Mouse (Mus musculus) monocyte, adult 2 months (primary cell): ENCODE measurements around the gene Lmbr1l.

Source experiments
- DNase-seq, 2 experiments: peaks; one replicate each; pipeline ENCODE4 v3.0.0; 2022; ENCODE audit warnings: low spot score in 2 of 2, low read depth in 1 of 2

The Lmbr1l gene

DNA sequence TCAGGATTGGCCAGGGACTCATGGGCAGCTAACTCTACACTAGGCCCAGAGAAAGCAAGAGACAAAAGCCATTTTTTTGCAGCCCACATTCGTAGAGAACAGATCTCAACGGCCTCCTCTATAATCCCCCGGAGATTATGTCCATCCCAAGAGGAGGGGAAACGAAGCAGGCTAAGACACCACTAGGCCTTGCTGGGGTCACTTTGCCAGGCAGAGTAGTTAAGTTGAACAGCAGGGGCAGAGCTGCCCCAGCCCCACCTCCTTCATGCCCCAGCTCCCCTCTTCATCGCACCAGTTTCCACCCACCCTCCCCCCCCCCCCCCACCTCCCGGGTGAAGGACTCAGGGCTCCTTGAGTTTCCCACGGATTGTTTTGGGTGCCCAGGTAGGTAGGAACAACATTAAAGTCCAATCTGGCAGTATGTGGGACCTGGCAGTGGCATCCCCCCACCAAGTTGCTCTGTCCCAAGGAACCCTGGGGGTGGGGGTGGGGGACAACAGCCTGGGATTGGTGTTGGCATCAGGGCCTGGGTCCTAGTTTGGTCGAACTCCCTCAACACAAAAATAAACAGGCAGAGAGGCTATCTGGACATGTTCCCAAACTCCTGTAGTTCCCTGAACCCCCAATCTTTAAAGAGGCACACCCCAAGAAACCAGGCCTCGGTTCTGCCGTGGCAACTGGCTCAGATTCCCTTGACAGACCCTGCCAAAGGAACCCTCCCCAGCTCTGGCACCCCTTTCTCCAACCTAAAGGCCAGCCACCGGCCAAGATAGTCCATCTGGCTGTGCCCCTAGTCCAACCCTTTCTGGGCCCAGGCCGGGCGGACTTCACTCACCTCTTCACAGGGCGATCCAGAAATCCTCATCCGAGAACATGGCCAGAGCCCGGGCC lies 47.6 kb downstream of the Lmbr1l start:
- no peak for DNase-seq

DNA sequence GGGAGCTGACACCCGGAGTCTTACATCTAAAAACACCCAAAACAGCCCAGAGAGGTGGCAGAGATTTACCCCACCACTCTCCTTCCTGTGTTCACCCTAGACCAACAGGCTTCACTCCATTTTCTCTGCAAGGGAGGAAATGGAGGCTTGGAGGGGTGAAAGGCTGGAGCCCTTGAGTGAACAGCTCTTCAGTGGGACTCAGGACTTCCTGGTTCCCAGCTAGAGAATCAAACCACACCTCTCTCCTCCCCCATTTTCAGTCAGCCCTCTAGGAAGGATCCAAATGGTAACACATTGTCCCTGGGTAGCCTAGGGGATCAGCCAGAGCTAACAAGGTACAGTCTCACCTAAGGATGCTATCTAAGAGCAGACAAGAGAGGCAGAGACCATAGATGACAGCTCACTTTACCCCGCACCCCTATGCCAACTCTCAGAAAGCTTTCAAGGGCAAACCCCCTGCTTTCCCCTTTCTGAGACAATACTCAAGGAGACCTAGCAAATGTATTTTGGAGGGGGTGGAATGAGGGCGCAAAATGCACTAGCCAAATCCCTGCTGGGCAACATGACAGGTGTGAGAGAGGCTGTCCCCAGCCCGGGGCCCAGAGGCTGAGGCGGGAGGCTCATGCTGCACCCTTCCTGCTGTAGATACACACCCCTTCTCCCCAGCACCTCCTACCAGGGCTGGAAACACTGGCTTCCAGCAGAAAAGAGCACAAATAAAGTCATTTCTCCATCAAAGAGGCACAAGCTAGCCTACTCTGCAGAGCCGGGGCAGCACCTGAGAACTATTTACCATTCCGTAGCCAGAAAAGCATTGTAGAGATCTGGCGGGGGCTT lies 48.5 kb downstream of the Lmbr1l start:
- no peak for DNase-seq

DNA sequence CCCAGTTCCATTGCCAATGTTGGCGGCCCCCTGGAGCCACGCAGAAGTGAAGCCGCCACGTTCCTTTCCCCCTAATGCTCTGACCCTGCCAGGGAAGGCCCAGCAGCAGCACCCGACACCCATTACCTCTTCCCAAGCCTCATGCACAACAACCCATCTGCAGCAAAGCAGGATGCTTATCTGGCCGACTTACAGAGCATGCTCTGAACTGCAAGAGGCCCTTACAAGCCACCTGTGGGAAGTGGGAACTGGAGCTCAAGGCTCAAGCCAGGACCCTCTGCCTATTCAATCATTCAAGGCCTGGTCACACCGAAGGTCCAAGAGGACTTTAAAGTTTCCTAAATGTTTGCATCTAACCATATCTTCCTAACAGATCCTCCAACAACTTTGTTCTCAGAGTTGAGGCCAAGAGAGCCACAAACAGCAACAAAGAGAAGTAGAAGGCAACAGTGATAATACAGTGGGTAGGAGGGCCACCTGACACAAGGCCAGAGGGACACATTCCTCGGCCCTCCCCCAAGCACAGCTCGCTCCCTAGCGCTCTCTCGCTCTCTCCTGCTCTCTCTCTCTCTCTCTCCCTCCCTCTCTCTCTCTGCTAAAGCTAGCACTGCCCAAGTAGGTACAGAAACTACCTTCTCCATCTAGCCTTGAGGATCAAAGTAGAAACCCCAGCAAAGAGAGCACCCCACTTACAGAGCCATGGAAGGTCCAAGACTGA lies 49.5 kb downstream of the Lmbr1l start:
- no peak for DNase-seq

DNA sequence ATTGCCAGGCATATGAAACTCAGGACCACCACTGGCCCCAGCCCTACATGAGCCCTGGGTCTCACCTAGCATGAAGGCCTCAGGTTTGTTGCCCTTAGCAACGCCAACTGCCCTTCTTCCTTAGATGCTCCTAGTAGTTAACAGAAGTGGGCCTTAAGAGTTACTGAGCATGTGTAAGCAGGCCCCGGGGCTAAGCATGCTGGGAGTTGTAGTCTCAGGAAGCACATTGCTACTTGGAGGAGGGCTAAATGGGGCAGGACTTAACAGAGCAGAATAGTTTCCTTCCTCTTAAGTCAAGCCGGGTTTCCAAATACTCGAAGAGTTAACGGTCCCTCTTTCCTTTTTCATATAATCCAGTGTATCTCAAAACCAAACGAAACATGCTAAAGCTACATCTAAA lies 50.7 kb downstream of the Lmbr1l start:
- peak; percentile 50 to 56 for DNase-seq

DNA sequence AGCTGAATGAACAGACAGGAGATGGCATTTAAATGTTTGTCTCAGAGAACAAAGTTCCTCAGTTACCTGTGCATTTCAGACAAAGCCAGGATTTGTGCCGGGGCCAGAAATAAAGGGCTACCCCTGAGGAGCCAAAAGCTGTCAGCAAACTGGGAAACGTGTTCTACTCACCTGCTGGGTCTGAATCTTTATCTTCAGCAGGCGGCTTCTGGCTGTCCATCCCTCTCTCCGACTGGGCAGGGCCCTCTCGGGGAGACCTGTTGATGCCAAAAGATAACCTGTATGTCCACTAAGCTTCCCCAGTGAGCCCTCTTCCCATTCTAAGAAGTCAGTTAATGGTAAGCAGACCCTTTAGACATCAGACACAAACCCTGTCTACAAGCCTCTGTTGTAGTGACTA lies 51.5 kb downstream of the Lmbr1l start:
- no peak for DNase-seq

DNA sequence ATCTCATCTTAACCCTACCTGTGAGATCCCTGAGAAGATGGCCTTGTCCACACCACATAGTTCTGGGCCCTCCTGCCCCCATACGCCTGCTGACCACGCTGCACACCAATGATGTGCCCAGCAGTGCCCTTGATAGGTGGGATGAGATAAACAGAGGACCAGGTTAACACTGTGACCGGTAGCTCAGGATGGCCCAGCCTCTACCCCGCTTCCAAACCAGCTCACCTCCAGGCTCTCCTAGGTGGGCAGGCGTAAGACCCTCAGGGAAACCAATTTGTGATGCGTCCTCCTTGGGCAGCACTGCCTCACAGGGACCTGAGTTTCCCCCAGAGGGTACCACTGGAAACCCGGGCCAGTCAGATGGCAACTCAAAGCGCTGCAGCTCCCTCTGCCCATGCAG lies 52.3 kb downstream of the Lmbr1l start:
- no peak for DNase-seq

DNA sequence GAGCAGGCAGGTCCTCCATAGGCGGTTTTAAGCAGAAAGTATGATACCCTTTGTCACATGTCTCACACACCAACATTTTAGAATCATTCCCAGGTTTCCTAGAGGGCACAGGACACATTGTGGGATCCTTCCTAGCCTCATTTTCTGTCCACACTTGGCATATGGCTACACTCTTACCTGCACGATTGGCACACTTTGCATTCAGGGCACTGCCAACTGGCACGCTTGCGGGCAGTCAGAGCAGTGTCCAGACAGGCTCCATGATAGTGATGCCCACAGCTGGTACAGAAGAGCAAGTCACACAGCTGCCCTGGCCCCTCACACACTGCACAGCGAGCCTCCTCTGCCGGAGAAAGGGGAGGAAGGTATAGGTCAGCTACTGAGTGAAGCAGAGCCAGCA lies 53.1 kb downstream of the Lmbr1l start:
- no peak for DNase-seq

DNA sequence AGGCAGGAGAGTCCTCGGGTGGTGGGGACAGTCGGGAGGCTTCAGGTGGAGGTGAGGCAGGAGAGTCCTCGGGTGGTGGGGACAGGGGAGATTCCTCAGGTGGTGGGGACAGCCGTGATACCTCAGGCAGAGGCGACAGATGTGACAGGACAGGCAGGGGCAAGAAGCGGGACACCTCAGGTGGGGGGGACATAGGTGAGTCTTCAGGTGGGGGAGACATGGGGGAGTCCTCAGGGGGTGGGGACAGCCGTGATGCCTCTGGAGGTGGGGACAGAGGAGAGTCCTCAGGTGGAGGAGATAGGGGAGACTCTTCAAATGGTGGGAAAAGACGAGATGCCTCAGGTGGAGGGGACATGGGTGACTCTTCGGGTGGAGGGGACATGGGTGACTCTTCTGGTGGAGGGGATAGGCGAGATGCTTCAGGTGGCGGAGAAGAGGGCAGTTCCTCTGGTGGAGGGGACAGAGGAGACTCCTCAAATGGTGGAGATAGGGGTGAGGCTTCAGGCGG lies 54.5 kb downstream of the Lmbr1l start:
- no peak for DNase-seq

DNA sequence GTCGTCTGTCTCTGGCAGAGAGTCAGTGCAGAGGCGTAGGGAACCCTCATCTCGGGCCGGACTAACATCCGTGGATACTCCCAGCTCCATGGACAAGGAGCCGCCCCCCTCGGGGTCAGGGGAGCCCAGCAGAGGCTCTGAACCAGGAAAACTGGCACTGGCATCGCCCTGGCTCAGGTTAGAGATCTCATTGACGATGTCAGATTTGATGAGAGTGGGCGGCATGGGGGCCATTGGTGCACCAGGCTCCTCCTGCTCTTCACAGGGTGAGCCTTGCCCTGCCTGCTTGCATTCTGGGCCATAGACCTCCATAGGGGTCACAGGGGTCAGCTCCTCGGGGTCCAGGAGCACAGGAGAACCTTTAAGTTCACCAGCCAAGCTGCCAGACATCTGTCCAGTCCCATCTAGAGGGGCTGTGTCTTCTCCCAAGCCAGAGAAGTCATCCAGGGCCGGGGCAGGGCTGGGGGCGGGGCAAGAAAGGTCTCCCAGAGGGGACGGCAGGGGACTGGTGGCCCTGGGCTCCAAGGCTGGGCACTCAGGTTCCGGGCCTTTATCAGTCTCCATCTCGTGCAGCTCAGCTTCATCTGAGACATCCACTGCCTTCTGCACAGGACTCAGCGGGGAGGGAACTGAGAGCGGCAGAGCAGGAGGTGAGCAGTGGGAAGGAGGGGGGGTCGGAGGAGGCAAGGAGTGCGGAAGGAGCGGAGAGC lies 56.2 kb downstream of the Lmbr1l start:
- no peak for DNase-seq

DNA sequence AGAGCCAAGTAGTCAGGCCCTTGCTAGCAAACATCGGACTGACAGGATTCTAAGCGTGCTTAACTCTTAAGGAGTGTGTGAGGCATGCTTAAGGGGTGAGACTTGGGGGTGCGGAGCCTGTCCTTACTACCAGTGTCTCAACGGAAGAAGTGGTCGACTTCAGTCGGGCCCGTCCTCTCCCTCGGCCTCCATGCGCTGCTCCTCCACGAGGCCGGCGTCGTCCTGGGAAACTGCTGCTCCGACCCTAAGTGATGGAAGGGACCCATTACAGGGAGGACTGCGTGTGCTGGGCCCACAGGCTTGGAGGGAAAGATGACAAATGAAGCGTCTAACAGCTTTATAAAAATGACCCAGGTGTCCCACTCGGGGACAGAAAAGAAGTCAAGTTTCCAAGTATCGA lies 57.1 kb downstream of the Lmbr1l start:
- no peak for DNase-seq

DNA sequence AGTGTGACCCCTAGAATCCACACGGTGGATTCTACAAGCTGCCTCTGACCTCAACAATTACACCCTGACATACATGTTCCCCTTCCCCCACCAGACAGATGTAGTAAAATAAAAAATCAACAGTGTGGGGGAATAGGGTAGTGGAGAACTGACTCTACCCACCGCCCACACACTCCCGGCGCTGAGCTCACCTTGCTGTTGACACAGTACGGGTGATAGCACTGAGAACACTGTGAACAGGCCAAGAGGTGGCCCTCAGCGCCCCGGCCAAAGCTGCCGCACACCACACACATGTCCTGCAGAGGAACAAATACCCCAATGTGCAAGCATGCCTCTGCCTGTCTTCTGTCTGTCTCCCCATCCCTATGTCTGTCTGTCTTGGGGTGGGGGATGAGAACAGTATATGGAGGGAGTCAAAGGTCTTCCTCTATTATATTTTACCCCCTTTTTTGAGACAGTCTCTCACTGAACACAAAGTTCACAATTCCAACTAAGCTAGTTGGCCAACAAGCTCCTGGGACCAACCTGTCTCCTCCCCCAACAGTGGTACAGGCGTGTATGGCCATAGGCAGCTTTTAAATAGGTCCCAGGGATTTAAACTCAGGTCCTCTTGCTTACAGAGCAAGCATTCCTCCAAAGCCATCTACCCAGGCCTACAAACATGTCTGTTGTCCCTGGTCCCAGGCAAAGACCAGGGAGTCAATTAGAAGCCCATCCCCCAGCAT lies 58.5 kb downstream of the Lmbr1l start:
- DNase-seq: no peak

DNA sequence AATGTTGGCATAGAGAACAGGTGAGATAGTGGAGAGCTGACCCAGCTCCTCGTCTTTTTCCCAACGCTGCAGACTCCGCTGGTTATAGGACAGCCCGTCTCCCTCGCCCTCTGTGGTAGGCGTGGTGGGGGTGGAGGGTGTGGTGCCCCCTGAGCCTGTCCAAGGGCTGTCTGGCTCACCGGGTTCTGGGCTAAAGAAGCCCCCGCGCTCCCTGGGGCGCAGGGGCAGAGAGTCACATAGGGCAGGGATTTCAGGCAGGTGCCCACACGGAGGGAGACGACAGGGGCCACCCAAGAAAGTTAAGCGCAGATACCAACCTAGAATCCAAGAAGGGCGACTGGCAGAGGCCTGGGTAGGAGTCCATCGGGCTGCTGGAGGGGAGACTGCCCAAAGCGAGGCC lies 63.8 kb downstream of the Lmbr1l start:
- no peak for DNase-seq
